Mouse (Mus musculus): ENCODE results near the gene Polr2i.

Polr2i gene

DNA sequence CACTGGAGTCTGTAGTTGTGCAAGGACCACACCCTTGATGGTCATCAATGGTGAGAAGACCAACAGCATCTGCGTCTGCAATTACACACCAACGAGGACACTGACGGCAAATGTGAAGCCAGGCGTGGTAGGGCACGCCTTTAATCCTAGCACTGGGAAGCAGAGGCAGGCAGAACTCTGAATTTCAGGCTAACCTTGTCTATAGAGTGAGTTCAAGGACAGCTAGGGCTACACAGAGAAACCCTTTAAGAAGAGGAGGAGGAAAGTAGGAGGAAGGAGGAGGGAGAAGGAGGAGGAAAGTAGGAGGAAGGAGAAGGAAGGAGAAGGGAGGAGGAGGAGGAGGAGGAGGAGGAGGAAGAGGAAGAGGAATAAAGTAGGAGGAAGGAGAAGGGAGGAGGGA lies 33.8 kb downstream of the Polr2i start:
- in situ Hi-C loops (cut with MboI, MseI): no loop called here

DNA sequence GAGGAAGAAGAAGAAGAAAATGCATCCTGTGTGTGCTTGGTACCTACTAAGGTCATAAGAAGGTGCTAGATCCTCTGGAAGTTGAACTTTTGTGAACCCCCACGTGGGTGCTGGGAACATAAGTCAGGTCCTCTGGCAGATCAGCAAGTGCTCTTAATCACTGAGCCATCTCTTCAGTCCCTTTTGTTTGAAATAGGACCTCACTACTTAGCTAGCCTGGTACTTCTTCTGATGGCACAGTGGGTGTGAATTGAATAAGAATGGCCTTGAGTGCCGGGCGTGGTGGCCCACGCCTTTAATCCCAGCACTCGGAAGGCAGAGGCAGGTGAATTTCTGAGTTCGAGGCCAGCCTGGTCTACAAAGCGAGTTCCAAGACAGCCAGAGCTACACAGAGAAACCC lies 34.2 kb downstream of the Polr2i start:
- in situ Hi-C loops (cut with MboI, MseI): no loop called here

DNA sequence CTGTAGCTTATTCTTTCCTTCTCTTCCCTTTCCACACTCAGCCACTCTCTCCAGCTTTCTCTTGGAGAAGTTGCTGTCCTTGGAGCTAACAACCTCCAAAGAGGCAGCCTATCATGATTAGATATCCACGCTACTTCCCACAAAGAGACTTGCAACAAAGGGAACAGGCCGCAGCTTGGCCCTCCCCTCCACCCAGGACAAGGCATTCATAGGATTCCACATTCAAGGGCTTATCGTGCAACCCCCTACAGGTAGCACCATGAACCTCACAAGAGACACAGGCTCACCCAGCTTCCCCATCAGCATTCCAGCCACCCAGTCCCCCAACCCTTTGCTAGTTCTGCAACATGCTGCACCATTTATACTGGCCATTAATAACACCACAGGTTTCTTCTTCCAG lies 35.0 kb downstream of the Polr2i start:
- in situ Hi-C loops (cut with MboI, MseI): no loop called here

DNA sequence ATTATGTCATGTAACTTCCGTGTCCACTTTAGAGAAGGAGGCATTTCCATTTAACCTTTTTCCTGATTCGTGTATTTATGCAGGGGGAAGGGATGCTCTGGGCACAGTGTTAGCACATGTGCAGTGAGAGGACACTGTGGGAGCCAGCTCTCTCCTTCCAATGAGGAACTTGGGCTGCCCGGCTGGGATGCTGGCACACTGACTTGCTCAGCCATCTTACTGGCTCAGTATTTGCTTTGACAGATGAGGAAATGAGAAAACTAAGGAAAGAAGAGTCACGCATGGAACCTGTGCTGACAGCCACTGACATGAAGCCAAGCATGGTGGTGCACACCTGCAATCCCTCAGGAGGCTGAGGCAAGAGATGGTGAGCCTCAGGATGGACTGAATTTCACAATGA lies 37.9 kb downstream of the Polr2i start:
- in situ Hi-C loops (cut with MboI, MseI): no loop called here

DNA sequence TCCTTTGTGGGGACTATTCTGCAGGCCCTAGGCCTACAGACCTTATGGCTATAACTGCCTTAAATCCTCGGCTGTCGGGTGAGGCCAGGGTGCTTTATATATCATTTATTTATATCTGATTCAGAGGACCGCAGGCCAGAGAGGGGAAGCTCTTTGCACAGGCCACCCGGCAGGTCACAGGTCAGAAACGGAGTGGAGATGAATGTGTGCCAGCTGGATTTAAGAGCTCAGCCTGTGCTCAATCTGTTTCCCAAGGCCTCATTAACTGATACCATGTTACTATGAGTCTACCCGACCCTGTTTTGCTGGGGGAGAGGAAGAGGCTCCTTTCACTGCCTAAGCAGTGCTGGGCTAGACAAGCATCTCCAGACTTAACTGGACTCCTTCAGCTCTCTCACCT lies 42.6 kb downstream of the Polr2i start:
- in situ Hi-C loops (cut with MboI, MseI): no loop called here

DNA sequence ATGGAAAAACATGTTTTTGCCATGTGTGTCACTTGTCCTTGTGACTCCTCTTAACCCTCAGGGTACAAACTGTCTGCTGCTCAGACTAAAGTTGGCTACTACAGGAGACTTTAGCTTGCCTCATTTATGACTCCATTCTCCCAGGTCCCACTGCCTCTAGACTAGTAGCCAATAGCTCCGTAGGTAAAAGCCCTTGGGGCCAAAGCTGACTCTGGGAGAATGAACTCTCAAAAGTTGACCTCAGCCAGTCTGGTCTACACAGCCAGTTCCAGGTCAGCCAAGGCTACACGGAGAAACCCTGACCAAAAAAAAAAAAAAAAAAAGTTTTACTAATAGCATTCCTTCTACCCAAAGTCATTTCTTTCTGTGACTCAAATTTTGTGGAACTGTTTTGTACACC lies 47.2 kb downstream of the Polr2i start:
- in situ Hi-C loops (cut with MboI, MseI): no loop called here

DNA sequence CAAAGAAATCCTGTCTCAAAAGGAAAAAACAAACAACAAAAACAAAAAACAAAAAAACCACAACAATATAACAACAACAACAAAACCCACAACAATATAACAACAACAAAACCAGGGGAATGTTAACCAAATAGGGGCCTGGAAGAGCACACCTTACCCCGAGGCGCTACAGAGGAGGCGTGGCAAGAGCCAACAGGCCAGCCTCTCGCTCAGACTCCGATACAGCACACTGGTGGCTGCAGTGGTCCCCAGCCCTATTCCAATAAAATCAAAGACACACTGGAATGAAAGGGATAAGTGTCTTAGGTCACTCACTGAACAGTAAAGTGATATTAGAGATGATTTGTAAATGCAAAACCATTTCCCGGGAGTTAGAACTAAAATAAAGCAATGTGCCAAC lies 47.8 kb downstream of the Polr2i start:
- in situ Hi-C loops (cut with MboI, MseI): no loop called here

DNA sequence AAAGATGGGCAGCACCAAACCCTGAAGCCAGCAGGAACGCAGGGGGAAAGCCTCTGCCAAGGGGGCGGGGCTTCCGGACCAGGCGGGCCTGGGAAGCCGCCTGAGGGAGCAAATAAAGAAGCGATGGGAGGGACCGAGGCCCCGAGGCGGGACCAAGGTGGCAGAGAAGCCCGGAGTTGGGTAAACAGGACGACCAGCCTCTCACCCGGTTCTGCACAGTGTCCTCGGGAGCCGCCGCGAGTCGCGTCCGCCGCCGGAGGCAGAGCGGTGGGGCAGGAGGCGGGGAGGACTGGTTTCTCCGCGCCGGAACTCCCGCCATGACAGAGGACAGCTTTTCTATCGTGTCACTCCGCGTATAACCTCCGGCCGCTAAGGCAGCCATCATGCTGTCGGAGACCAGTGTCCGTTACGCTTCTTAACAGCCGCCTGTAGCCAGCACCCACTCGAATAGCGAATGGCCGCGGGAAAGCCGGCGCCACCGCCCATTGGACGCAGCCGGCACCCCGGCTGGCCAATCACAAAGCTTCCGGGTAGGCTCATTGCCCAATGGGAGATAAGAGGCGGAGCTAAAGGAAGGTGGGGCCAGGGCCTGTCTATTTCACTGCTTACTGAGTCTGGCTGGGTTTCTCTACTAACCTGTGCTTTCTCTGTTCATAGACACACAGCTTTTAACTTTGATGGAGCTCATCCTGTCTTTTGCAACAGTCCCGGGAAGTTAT lies 48.4 kb downstream of the Polr2i start, which contains the start of the genes Thap8 and Wdr62:
Gene Thap8, plus strand, starts transcription at position 144 of the 719 bp plus-strand sequence.
Gene Wdr62, minus strand, starts transcription at position 469 of the 719 bp plus-strand sequence.
- in situ Hi-C loops (cut with MboI, MseI): no loop called here

DNA sequence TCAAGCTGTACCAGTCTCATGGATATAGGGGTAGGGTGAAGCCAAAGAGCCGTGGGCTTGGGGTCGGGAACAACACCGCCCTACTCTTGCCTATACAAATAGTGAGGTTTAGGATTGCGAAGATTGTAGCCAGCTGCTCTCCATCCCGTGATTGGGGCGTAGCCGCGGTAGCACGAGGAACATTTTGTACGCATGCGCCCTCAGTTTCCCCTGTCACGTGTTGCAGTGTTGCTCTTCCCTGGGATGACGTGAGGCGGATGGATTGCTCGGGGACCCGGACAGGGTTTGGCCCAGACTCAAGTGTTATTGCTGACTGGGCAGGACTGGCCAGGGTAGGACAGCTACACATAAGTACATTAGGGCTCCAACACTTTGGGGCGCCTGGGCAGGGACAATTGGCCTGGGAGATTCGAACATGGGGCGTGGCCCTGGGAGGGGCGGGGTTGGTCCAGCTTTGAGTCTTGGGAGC lies 49.0 kb downstream of the Polr2i start:
- in situ Hi-C loops (cut with MboI, MseI): no loop called here

DNA sequence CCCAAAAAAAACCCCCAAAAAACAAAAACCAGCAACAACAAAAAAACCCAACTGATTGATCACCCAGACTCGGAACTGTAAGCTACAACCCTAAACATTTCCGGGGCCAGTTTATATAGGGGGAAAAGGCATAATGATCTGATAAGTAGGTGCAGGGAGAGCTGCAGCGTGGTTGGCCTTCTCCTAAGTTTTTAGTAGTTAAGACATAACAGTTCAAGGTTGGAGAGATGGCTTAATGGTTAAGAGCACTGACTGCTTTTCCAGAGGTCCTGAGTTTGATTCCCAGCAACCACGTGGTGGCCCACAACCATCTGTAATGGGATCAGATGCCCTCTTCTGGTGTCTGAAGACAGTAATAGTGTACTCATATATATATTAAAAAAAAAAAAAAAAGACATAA lies 49.8 kb downstream of the Polr2i start:
- in situ Hi-C loops (cut with MboI, MseI): no loop called here

DNA sequence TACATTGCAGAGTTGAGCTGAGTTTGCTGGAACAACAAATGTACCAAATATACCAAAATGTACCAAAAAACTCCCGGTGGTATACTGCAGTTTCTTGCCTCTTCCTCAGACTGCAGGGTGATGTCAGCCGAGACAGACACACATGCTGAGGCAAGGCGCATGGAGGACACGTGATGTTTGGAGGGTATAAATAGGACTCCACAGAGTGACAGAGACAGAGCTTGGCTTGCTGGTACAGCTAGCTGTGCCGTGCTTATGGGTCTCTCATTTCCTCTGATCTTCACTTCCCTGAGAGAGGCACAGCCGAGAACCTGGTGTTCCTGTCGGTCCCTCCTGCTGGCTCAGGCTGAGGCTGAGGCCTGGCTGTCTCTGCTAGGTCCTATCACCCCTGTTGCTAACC lies 51.0 kb downstream of the Polr2i start:
- in situ Hi-C loops (cut with MboI, MseI): no loop called here

Measured in regulatory T cell (primary cell).